Comparison of ENCODE assay signal across 16 mouse cellular contexts in the genomic region with DNA sequence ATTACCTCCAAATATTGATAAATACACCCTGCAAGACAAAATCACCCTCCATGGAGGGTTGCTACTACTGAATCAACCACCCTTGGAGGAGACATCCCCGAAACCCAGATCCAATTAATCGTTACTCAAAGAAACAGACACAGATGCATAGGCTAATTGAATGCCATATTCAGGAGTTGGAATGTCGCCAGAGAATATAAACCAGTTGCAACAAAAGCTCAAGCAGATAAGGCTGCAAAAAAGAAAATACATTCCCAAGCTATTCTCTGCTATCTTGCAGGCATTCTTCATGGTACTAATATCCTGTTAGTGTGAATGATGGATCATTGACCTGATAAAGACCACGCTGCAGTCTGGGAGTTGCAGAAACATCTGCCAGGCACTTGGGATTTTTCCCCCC.
"Had no signal": no experiment of that assay in that cellular context is flagged by ENCODE, and none has a peak within 500 bp of the region (broad histone marks: within the 10 kb centered on the region; RNA-seq: fewer than 3 reads in every experiment).

No protein-coding gene starts in this region.

- H3K9me3 ChIP-seq: lung, embryonic 15.5 days; midbrain, embryonic 12.5 days; midbrain, embryonic 15.5 days; neural tube, embryonic 12.5 days; stomach, embryonic 15.5 days had no signal

- ATAC-seq: lung, postnatal 0 days; midbrain, embryonic 15.5 days had no signal

- H3K27ac ChIP-seq: liver, embryonic 14.5 days; lung, embryonic 15.5 days; midbrain, embryonic 12.5 days; neural tube, embryonic 12.5 days; stomach, embryonic 15.5 days; stomach, postnatal 0 days had no signal

- H3K4me1 ChIP-seq: megakaryocyte, embryonic 14.5 days had no signal

- H3K4me2 ChIP-seq: lung, embryonic 15.5 days; midbrain, embryonic 12.5 days; midbrain, embryonic 15.5 days; neural tube, embryonic 12.5 days; stomach, embryonic 15.5 days had no signal

- H3K36me3 ChIP-seq: lung, embryonic 15.5 days; midbrain, embryonic 12.5 days; midbrain, embryonic 15.5 days; neural tube, embryonic 12.5 days; stomach, embryonic 15.5 days had no signal

- H3K9ac ChIP-seq: liver, embryonic 14.5 days; lung, embryonic 15.5 days; midbrain, embryonic 12.5 days; midbrain, embryonic 15.5 days; neural tube, embryonic 12.5 days; stomach, embryonic 15.5 days had no signal

- H3K27me3 ChIP-seq: lung, embryonic 15.5 days; megakaryocyte, embryonic 14.5 days; midbrain, embryonic 15.5 days; stomach, embryonic 15.5 days had no signal

- DNase-seq: lung, adult 18-20 months; lung, postnatal 14 days; lung, postnatal 4 days; right cerebral cortex, postnatal 14 days; thymus, adult 2 months; thymus, postnatal 25 days; thymus, postnatal 4 days had no signal

- H3K4me3 ChIP-seq: lung, embryonic 15.5 days; megakaryocyte, embryonic 14.5 days; midbrain, embryonic 12.5 days; midbrain, embryonic 15.5 days; neural tube, embryonic 12.5 days; stomach, embryonic 15.5 days had no signal
